In genomic region chr8:11305539-11305938, GRCm38 (mm10) we compare ENCODE assay signal across 27 mouse cellular contexts. TPM values are rescaled to one million over a fixed set of nuclear protein-coding genes. Genes with fewer than 3 reads are reported as not detected.
A peak's percentile ranks its signal among the peaks of the same experiment; 100 is the strongest.
DNase-seq lines count a peak whose midpoint lies in the region; ATAC-seq and TF ChIP-seq lines count a peak whose summit lies in the region.
"Had no signal": no experiment of that assay in that cellular context is flagged by ENCODE, and none has a peak within 500 bp of the region (broad histone marks: within the 10 kb centered on the region; RNA-seq: fewer than 3 reads in every experiment).

No protein-coding gene starts in this region.

- H3K36me3 ChIP-seq in liver, embryonic 15.5 days (replicated peaks), result no peaks in the 10 kb centered on the region
- H3K36me3 ChIP-seq in midbrain, embryonic 11.5 days (ENCODE audit: control insufficient read depth, insufficient read depth, low read length), result no peaks in the 10 kb centered on the region
- H3K36me3 ChIP-seq in midbrain, embryonic 16.5 days (ENCODE audit: control insufficient read depth, insufficient read depth, low read length), result no peaks in the 10 kb centered on the region
- H3K36me3 ChIP-seq: forebrain, embryonic 12.5 days; G1E had no signal

- WGBS in liver, embryonic 15.5 days (ENCODE audit: insufficient replicate concordance), result 35% methylated on average over 1 of the region's 1 CpGs
- 90% methylated on average over 1 of the region's 1 CpGs for WGBS in midbrain, embryonic 11.5 days
- 94% methylated on average over 1 of the region's 1 CpGs for WGBS in midbrain, embryonic 16.5 days

- no peak overlapping the region for H3K9ac ChIP-seq in liver, embryonic 15.5 days
- no peak overlapping the region for H3K9ac ChIP-seq in midbrain, embryonic 11.5 days (ENCODE audit: low read length)
- no peak overlapping the region for H3K9ac ChIP-seq in midbrain, embryonic 16.5 days (ENCODE audit: low read depth, low read length)
- H3K9ac ChIP-seq: embryonic facial prominence, embryonic 13.5 days; embryonic facial prominence, embryonic 15.5 days; forebrain, embryonic 12.5 days had no signal

- peak overlapping the region; percentile 50 for H3K27ac ChIP-seq in gastrocnemius, adult 2 months
- H3K27ac ChIP-seq in liver, embryonic 15.5 days (replicated peaks), result no peak overlapping the region
- no peak overlapping the region for H3K27ac ChIP-seq in midbrain, embryonic 11.5 days (ENCODE audit: low read depth, low read length)
- H3K27ac ChIP-seq in midbrain, embryonic 16.5 days (ENCODE audit: low read length), result no peak overlapping the region
- H3K27ac ChIP-seq: embryonic facial prominence, embryonic 13.5 days; embryonic facial prominence, embryonic 15.5 days; forebrain, embryonic 10.5 days; forebrain, embryonic 12.5 days had no signal

- no peaks in the 10 kb centered on the region for H3K9me3 ChIP-seq in liver, embryonic 15.5 days (replicated peaks)
- H3K9me3 ChIP-seq in midbrain, embryonic 11.5 days (ENCODE audit: control insufficient read depth, low read length), result no peaks in the 10 kb centered on the region
- H3K9me3 ChIP-seq in midbrain, embryonic 16.5 days (replicated peaks; ENCODE audit: control insufficient read depth, low read length, poor library complexity, severe bottlenecking), result no peaks in the 10 kb centered on the region
- H3K9me3 ChIP-seq: embryonic facial prominence, embryonic 13.5 days; embryonic facial prominence, embryonic 15.5 days; forebrain, embryonic 10.5 days; forebrain, embryonic 12.5 days; G1E had no signal

- TF ChIP-seq CTCF in gastrocnemius, adult 2 months (IDR thresholded peaks at IDR 0.05), result no peak

- peaks cover 5% of the 10 kb centered on the region for H3K27me3 ChIP-seq in liver, embryonic 15.5 days
- H3K27me3 ChIP-seq in midbrain, embryonic 11.5 days (ENCODE audit: control insufficient read depth, insufficient read depth, low read length), result peaks cover 14% of the 10 kb centered on the region
- peaks cover 6% of the 10 kb centered on the region; the same call in 1 of the 2 replicates for H3K27me3 ChIP-seq in midbrain, embryonic 16.5 days (ENCODE audit: control insufficient read depth, insufficient read depth, low read depth, low read length)
- H3K27me3 ChIP-seq: embryonic facial prominence, embryonic 13.5 days; embryonic facial prominence, embryonic 15.5 days; Patski had no signal

- no peak for DNase-seq in gastrocnemius, adult 2 months
- DNase-seq in gastrocnemius, postnatal 14 days, result no peak
- DNase-seq in liver, result no peak
- DNase-seq in midbrain, embryonic 11.5 days (ENCODE audit: low spot score, missing footprints), result peak; percentile 57
- DNase-seq: adrenal gland, adult 8-10 months; adrenal gland, postnatal 14 days; adrenal gland, postnatal 36 days; B cell, adult 2 months; cerebellum, adult 11-12 months; cerebellum, adult 2 months; cerebellum, adult 9-10 months; cerebellum, postnatal 14 days; cerebellum, postnatal 36 days; embryo, embryonic 11 days had no signal

- H3K4me2 ChIP-seq in liver, embryonic 15.5 days, result no peak overlapping the region
- no peak overlapping the region for H3K4me2 ChIP-seq in midbrain, embryonic 11.5 days
- no peak overlapping the region for H3K4me2 ChIP-seq in midbrain, embryonic 16.5 days (ENCODE audit: low read length)
- H3K4me2 ChIP-seq: embryonic facial prominence, embryonic 13.5 days; embryonic facial prominence, embryonic 15.5 days; forebrain, embryonic 12.5 days had no signal

- H3K4me1 ChIP-seq in liver, embryonic 15.5 days (replicated peaks), result peaks cover 6% of the 10 kb centered on the region; the same call in 1 of the 2 replicates
- H3K4me1 ChIP-seq in midbrain, embryonic 11.5 days (ENCODE audit: control insufficient read depth, insufficient read depth, low read length), result peaks cover 9% of the 10 kb centered on the region; the same call in 1 of the 2 replicates
- no peaks in the 10 kb centered on the region for H3K4me1 ChIP-seq in midbrain, embryonic 16.5 days (ENCODE audit: control insufficient read depth, insufficient read depth, low read length)

- peak; percentile 52; the same call in 1 of the 2 replicates for ATAC-seq in liver, embryonic 15.5 days (ENCODE audit: insufficient read depth)
- ATAC-seq in midbrain, embryonic 11.5 days (ENCODE audit: low FRiP score), result no peak
- ATAC-seq in midbrain, embryonic 16.5 days, result no peak
- ATAC-seq: activated CD4-positive, CD25-positive, alpha-beta regulatory T cell, adult 4 months; CD4-positive, CD25-positive, alpha-beta regulatory T cell, adult 4 months; forebrain, embryonic 14.5 days; forebrain, embryonic 16.5 days; Patski had no signal

- intact Hi-C loops in gastrocnemius, adult 2 months (cut with DNase I), result no loop called here
- intact Hi-C loops in gastrocnemius, postnatal 14 days (cut with DNase I; ENCODE audit: low total_unique reads), result no loop called here

- H3K4me3 ChIP-seq in gastrocnemius, adult 2 months, result no peak overlapping the region
- H3K4me3 ChIP-seq in liver, embryonic 15.5 days (replicated peaks), result no peak overlapping the region
- H3K4me3 ChIP-seq in midbrain, embryonic 11.5 days (ENCODE audit: low read depth, low read length), result no peak overlapping the region
- no peak overlapping the region for H3K4me3 ChIP-seq in midbrain, embryonic 16.5 days (ENCODE audit: low read depth, low read length)
- H3K4me3 ChIP-seq: embryonic facial prominence, embryonic 13.5 days; embryonic facial prominence, embryonic 15.5 days; erythroblast, embryonic 14.5 days; forebrain, embryonic 10.5 days; forebrain, embryonic 12.5 days had no signal

RNA-seq across cellular contexts. Expression of gene Col4a2, which starts 7.1 kb away (rescaled TPM):
- 10 to 100 TPM; 51.3 to 69.5 TPM for total RNA-seq in gastrocnemius, adult 2 months (2021)
- total RNA-seq in gastrocnemius, postnatal 14 days (2021), result 100 to 1,000 TPM; 297 to 319 TPM
- 7.9 and 9.1 TPM in 2 replicates for polyA plus RNA-seq in liver, embryonic 15.5 days (2015; fragmentation: Nextera tagmentation; extraction: Ambion mirVana)
- 28.5 and 34.1 TPM in 2 replicates for polyA plus RNA-seq in midbrain, embryonic 11.5 days (2014; fragmentation: Nextera tagmentation; extraction: Ambion mirVana)
- polyA plus RNA-seq in midbrain, embryonic 16.5 days (2015; fragmentation: Nextera tagmentation; extraction: Ambion mirVana), result 33.8 and 37.8 TPM in 2 replicates
- polyA plus RNA-seq: activated CD4-positive, CD25-positive, alpha-beta regulatory T cell, adult 4 months; CD4-positive, CD25-positive, alpha-beta regulatory T cell, adult 4 months; G1E had no signal

RNA-seq across cellular contexts. Expression of gene Col4a1, which starts 7.1 kb away (rescaled TPM):
- 100 to 1,000 TPM in 1 of 2 experiments, 10 to 100 TPM in 1; 73.3 to 117 TPM for total RNA-seq in gastrocnemius, adult 2 months (2021)
- 100 to 1,000 TPM; 636 to 736 TPM for total RNA-seq in gastrocnemius, postnatal 14 days (2021)
- polyA plus RNA-seq in liver, embryonic 15.5 days (2015; fragmentation: Nextera tagmentation; extraction: Ambion mirVana), result 20.5 and 27.6 TPM in 2 replicates
- 105 and 115 TPM in 2 replicates for polyA plus RNA-seq in midbrain, embryonic 11.5 days (2014; fragmentation: Nextera tagmentation; extraction: Ambion mirVana)
- polyA plus RNA-seq in midbrain, embryonic 16.5 days (2015; fragmentation: Nextera tagmentation; extraction: Ambion mirVana), result 73.6 and 83.1 TPM in 2 replicates
- polyA plus RNA-seq: activated CD4-positive, CD25-positive, alpha-beta regulatory T cell, adult 4 months; G1E had no signal
